Mouse (Mus musculus) hindbrain, embryonic 13.5 days (tissue): ENCODE measurements around the gene Dusp21. TPM values are rescaled to one million over a fixed set of nuclear protein-coding genes. Genes with fewer than 3 reads are reported as not detected.

Experiments
- ATAC-seq: fragments of 200-750 bp; cut with Nextera tagmentation; 2 replicates; pipeline ENCODE4 v1.8.0; 2017; ENCODE audit warnings: moderate TSS enrichment; ENCODE audit not compliant: low FRiP score
- H3K27ac ChIP-seq: fragments of 300-500 bp; sonication (generic); 2 replicates; pipeline ENCODE4 v1.5.1; 2015; ENCODE audit warnings: inconsistent platforms, mild to moderate bottlenecking, moderate library complexity
- H3K27me3 ChIP-seq: fragments of 300-500 bp; sonication (generic); 2 replicates; pipeline ENCODE4 v1.6.1; 2015; ENCODE audit warnings: mild to moderate bottlenecking, inconsistent platforms
- H3K36me3 ChIP-seq: fragments of 300-500 bp; sonication (generic); 2 replicates; pipeline ENCODE4 v1.6.1; 2015; ENCODE audit warnings: mild to moderate bottlenecking, inconsistent platforms
- H3K4me1 ChIP-seq: fragments of 300-500 bp; sonication (generic); replicated peaks from 2 replicates; pipeline ENCODE4 v1.6.1; 2015; ENCODE audit warnings: inconsistent platforms
- H3K4me2 ChIP-seq: fragments of 300-500 bp; sonication (generic); 2 replicates; pipeline ENCODE4 v1.6.1; 2015; ENCODE audit warnings: inconsistent platforms, mild to moderate bottlenecking, moderate library complexity
- H3K4me3 ChIP-seq: fragments of 300-500 bp; sonication (generic); 2 replicates; pipeline ENCODE4 v1.5.1; 2015; ENCODE audit warnings: mild to moderate bottlenecking, inconsistent platforms
- H3K9ac ChIP-seq: fragments of 300-500 bp; sonication (generic); 2 replicates; pipeline ENCODE4 v1.6.1; 2015; ENCODE audit warnings: mild to moderate bottlenecking, inconsistent platforms
- H3K9me3 ChIP-seq: fragments of 300-500 bp; sonication (generic); 2 replicates; pipeline ENCODE4 v1.6.1; 2016; ENCODE audit warnings: inconsistent platforms
- WGBS: fragments of 180-500 bp; shearing (Covaris S2); methylation state at CpG from one replicate; pipeline ENCODE4 v1.1.7; 2015; 5-methylcytosine and 5-hydroxymethylcytosine counted together
- polyA plus RNA-seq: library from polyadenylated mRNA; unstranded; fragments of >200 nt; fragmentation: Nextera tagmentation; extraction: Ambion mirVana; gene quantifications from 2 replicates; pipeline ENCODE4 v1.2.1, GENCODE M21; 2015

The Dusp21 gene
- polyA plus RNA-seq, 1 experiment from 2014 or later, result not detected

DNA sequence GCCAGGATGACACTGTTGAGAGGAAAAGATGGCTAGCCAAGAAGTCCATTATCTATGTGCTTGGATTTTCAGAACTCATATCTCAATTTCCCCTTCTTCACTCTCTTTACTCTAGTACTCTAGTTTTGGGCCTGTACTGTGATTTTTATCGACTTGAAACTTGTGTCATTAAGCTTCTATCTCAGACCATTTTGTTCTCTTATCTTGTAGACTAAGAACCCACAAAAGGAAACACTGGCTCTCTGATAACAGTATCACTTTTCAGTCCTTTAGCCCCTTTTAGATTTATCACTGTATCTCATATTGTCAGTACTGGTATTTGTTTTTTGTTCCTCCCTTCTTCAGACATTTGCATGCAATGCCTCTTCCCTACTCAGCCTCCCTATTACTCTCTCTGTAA is 33.8 kb downstream of the Dusp21 start:
- Histone ChIP-seq H3K27me3 (no peaks in the 10 kb centered on the region), H3K27ac (no peak overlapping the region), H3K9me3 (no peaks in the 10 kb centered on the region), H3K36me3 (no peaks in the 10 kb centered on the region), H3K4me1 (no peaks in the 10 kb centered on the region), H3K9ac (no peak overlapping the region), H3K4me2 (no peak overlapping the region), H3K4me3 (no peak overlapping the region)
- 93% methylated on average over 1 of the region's 1 CpGs for WGBS
- ATAC-seq, result no peak

- H3K36me3 ChIP-seq, result no peaks in the 10 kb centered on the region
- H3K4me2 ChIP-seq, result no peak overlapping the region
- no peak overlapping the region for H3K4me3 ChIP-seq
- no peaks in the 10 kb centered on the region for H3K27me3 ChIP-seq
- H3K27ac ChIP-seq, result no peak overlapping the region
- no peak overlapping the region for H3K9ac ChIP-seq
- ATAC-seq, result no peak
- H3K9me3 ChIP-seq, result no peaks in the 10 kb centered on the region
- no peaks in the 10 kb centered on the region for H3K4me1 ChIP-seq
Measured at GRCm38 (mm10) chrX:18187203-18187602, 41.5 kb downstream of the Dusp21 start.

DNA sequence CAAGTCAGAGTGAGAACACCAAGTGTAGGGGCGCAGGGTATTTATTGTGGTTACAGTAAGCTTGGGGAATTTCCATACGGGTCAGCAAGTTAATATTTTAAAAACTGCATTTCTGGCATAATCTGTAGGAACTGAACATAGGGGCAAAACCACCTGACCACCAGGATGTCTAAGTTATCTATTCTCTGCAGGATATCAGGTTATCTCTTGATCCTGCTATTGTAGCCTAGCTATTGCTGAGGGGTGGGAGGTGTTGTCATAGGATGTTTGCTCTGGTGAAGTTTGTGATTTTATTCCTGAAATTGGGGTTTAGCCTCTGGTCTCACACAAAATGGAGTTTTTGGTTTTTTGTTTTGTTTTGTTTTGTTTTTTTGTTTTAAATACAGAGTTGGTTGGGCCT is 42.6 kb downstream of the Dusp21 start:
- no peak overlapping the region for H3K27ac ChIP-seq
- no peaks in the 10 kb centered on the region for H3K27me3 ChIP-seq
- no peak overlapping the region for H3K4me2 ChIP-seq
- H3K36me3 ChIP-seq, result no peaks in the 10 kb centered on the region
- WGBS, result 94% methylated on average over 2 of the region's 2 CpGs
- no peaks in the 10 kb centered on the region for H3K9me3 ChIP-seq
- H3K4me1 ChIP-seq, result no peaks in the 10 kb centered on the region
- H3K9ac ChIP-seq, result no peak overlapping the region
- H3K4me3 ChIP-seq, result no peak overlapping the region
- ATAC-seq, result no peak

Other genes starting within 250 kb of the Dusp21 start
- 20.0 and 20.2 TPM in 2 replicates for gene Kdm6a, start 16.7 kb downstream of the Dusp21 start, polyA plus RNA-seq